Mouse (Mus musculus): Measurements from ENCODE around the gene Fcor.

DNA sequence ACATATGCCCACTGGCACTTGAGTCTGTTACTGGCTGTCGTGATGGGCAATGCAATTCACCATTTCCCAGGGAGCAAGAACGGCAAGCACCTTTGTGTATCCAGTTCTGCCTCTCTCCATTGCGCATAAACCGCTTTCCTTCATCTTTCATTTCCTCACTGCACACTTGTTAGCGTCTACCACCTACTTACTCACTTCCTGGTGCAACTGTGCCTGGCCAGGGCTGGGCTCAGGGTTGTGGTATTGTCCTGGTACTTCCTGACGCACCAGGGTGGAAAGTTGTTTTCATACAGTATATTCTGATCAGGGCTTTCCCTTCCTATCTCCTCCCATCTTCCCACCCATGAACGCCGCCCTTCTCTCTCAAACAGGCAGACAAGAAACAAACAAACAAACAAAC is 11.3 kb downstream of the Fcor start:
- no peak for TF ChIP-seq GATA1 (IDR thresholded peaks at IDR 0.05; ENCODE audit: borderline replicate concordance, low read length)
- no peak for TF ChIP-seq FLI1 (IDR thresholded peaks at IDR 0.05; ENCODE audit: low read length)

All from megakaryocyte, embryonic 14.5 days (primary cell).